ENCODE assay signal across 8 mouse cellular contexts in genomic region chr14:34378560-34379331, GRCm38 (mm10). TPM values are rescaled to one million over a fixed set of nuclear protein-coding genes. Genes with fewer than 3 reads are reported as not detected.
A peak's percentile ranks its signal among the peaks of the same experiment; 100 is the strongest.
DNase-seq lines count a peak whose midpoint lies in the region; ATAC-seq lines count a peak whose summit lies in the region.

No protein-coding gene starts in this region.

- peak overlapping the region; percentile 27; the same call in 1 of the 2 replicates for H3K27ac ChIP-seq in forebrain, embryonic 12.5 days
- H3K27ac ChIP-seq in hindbrain, embryonic 13.5 days = peak overlapping the region; percentile 79
- peak overlapping the region; percentile 72 for H3K27ac ChIP-seq in lung, embryonic 16.5 days (ENCODE audit: low read length)

- no peaks in the 10 kb centered on the region for H3K36me3 ChIP-seq in forebrain, embryonic 12.5 days (replicated peaks)
- no peaks in the 10 kb centered on the region for H3K36me3 ChIP-seq in hindbrain, embryonic 13.5 days
- H3K36me3 ChIP-seq in lung, embryonic 16.5 days (ENCODE audit: control insufficient read depth, insufficient read depth, low read length) = no peaks in the 10 kb centered on the region

- no peaks in the 10 kb centered on the region for H3K27me3 ChIP-seq in forebrain, embryonic 12.5 days
- no peaks in the 10 kb centered on the region for H3K27me3 ChIP-seq in hindbrain, embryonic 13.5 days
- no peaks in the 10 kb centered on the region for H3K27me3 ChIP-seq in lung, embryonic 16.5 days (ENCODE audit: control insufficient read depth, insufficient read depth, low read depth, low read length)

- peak; percentile 42 for DNase-seq in ovary, adult 18-20 months (ENCODE audit: low spot score)
- no peak for DNase-seq in ovary, postnatal 14 days (ENCODE audit: low spot score)
- DNase-seq in testis, postnatal 10 days (ENCODE audit: low spot score) = peak; percentile 42
- no peak for DNase-seq in frontal cortex, postnatal 36 days (ENCODE audit: low spot score in 2 of 2)

- no peak overlapping the region for H3K9ac ChIP-seq in forebrain, embryonic 12.5 days
- H3K9ac ChIP-seq in hindbrain, embryonic 13.5 days = no peak overlapping the region; the same call in 1 of the 2 replicates
- 0 out of 2 replicates have a peak overlapping the region, but pooled peaks have one; percentile 9 for H3K9ac ChIP-seq in lung, embryonic 16.5 days (ENCODE audit: low read length)

- H3K4me1 ChIP-seq in forebrain, embryonic 12.5 days = peaks cover 12% of the 10 kb centered on the region
- peaks cover 26% of the 10 kb centered on the region for H3K4me1 ChIP-seq in hindbrain, embryonic 13.5 days (replicated peaks)
- H3K4me1 ChIP-seq in lung, embryonic 16.5 days (replicated peaks; ENCODE audit: control insufficient read depth, insufficient read depth, low read length) = peaks cover 22% of the 10 kb centered on the region

- peak; percentile 11; the same call in 1 of the 2 replicates for ATAC-seq in forebrain, embryonic 12.5 days (ENCODE audit: low FRiP score)
- peak; percentile 58 for ATAC-seq in hindbrain, embryonic 13.5 days (ENCODE audit: low FRiP score)
- peak; percentile 59 for ATAC-seq in lung, embryonic 16.5 days (ENCODE audit: low read depth)
- ATAC-seq in erythroid progenitor cell, adult 5-6 weeks (replicated peaks; ENCODE audit: low FRiP score, poor library complexity, severe bottlenecking) = no peak

- no peak overlapping the region for H3K4me3 ChIP-seq in forebrain, embryonic 12.5 days (replicated peaks)
- H3K4me3 ChIP-seq in hindbrain, embryonic 13.5 days = no peak overlapping the region
- no peak overlapping the region for H3K4me3 ChIP-seq in lung, embryonic 16.5 days (ENCODE audit: low read length)

- WGBS in forebrain, embryonic 12.5 days = 49% methylated on average over 11 of the region's 11 CpGs
- WGBS in hindbrain, embryonic 13.5 days = 32% methylated on average over 11 of the region's 11 CpGs
- 23% methylated on average over 11 of the region's 11 CpGs for WGBS in lung, embryonic 16.5 days

- no peak overlapping the region for H3K4me2 ChIP-seq in forebrain, embryonic 12.5 days
- H3K4me2 ChIP-seq in hindbrain, embryonic 13.5 days = no peak overlapping the region
- H3K4me2 ChIP-seq in lung, embryonic 16.5 days (ENCODE audit: low read depth, low read length) = peak overlapping the region; percentile 27; the same call in 1 of the 2 replicates

- no peaks in the 10 kb centered on the region for H3K9me3 ChIP-seq in forebrain, embryonic 12.5 days
- no peaks in the 10 kb centered on the region for H3K9me3 ChIP-seq in hindbrain, embryonic 13.5 days
- no peaks in the 10 kb centered on the region for H3K9me3 ChIP-seq in lung, embryonic 16.5 days (ENCODE audit: control insufficient read depth, low read length)

RNA-seq across cellular contexts. Expression of gene Mmrn2, which starts 3.5 kb away (rescaled TPM):
- polyA plus RNA-seq in forebrain, embryonic 12.5 days (2016; fragmentation: Nextera tagmentation; extraction: Ambion mirVana) = 5.5 and 6.1 TPM in 2 replicates
- 5.6 and 5.7 TPM in 2 replicates for polyA plus RNA-seq in hindbrain, embryonic 13.5 days (2015; fragmentation: Nextera tagmentation; extraction: Ambion mirVana)
- 14.8 and 15.6 TPM in 2 replicates for polyA plus RNA-seq in lung, embryonic 16.5 days (2015; fragmentation: Nextera tagmentation; extraction: Ambion mirVana)
- total RNA-seq in erythroid progenitor cell, adult 5-6 weeks (2015; ENCODE audit: low replicate concordance) = not detected in 2 replicates
- 0.26 TPM in 1 of 2 replicates, not detected in the other for total RNA-seq in erythroid progenitor cell, adult 5-6 weeks (2017; ENCODE audit: low replicate concordance)

RNA-seq across cellular contexts. Expression of gene Sncg, which starts 4.2 kb away (rescaled TPM):
- 4.3 and 7.5 TPM in 2 replicates for polyA plus RNA-seq in forebrain, embryonic 12.5 days (2016; fragmentation: Nextera tagmentation; extraction: Ambion mirVana)
- 235 and 244 TPM in 2 replicates for polyA plus RNA-seq in hindbrain, embryonic 13.5 days (2015; fragmentation: Nextera tagmentation; extraction: Ambion mirVana)
- 6.8 and 8.0 TPM in 2 replicates for polyA plus RNA-seq in lung, embryonic 16.5 days (2015; fragmentation: Nextera tagmentation; extraction: Ambion mirVana)
- not detected in 2 replicates for total RNA-seq in erythroid progenitor cell, adult 5-6 weeks (2015; ENCODE audit: low replicate concordance)
- not detected in 2 replicates for total RNA-seq in erythroid progenitor cell, adult 5-6 weeks (2017; ENCODE audit: low replicate concordance)

RNA-seq across cellular contexts. Expression of gene Fam25c, which starts 23.5 kb away (rescaled TPM):
- polyA plus RNA-seq in forebrain, embryonic 12.5 days (2016; fragmentation: Nextera tagmentation; extraction: Ambion mirVana) = not detected in 2 replicates
- not detected in 2 replicates for polyA plus RNA-seq in hindbrain, embryonic 13.5 days (2015; fragmentation: Nextera tagmentation; extraction: Ambion mirVana)
- 1.0 TPM in 1 of 2 replicates, not detected in the other for polyA plus RNA-seq in lung, embryonic 16.5 days (2015; fragmentation: Nextera tagmentation; extraction: Ambion mirVana)
- not detected in 2 replicates for total RNA-seq in erythroid progenitor cell, adult 5-6 weeks (2015; ENCODE audit: low replicate concordance)
- not detected in 2 replicates for total RNA-seq in erythroid progenitor cell, adult 5-6 weeks (2017; ENCODE audit: low replicate concordance)

Comparison
In these comparisons a context has a peak if more than half of its experiments do, and no peak if none do; other contexts are left out.
1. DNase-seq: peak in ovary, adult 18-20 months (single experiment) and testis, postnatal 10 days (single experiment); none in ovary, postnatal 14 days (single experiment) and frontal cortex, postnatal 36 days (0 of 2).
2. H3K27ac ChIP-seq: peak in every context shown above with its lines; median percentile 79 in hindbrain, embryonic 13.5 days; 72 in lung, embryonic 16.5 days; 27 in forebrain, embryonic 12.5 days.
3. RNA of gene Sncg, which starts 4.2 kb away (polyA plus RNA-seq): 235 to 244 TPM in hindbrain, embryonic 13.5 days; 4.3 to 7.5 TPM in forebrain, embryonic 12.5 days and 6.8 to 8.0 TPM in lung, embryonic 16.5 days; every median in the first group is over 10 times any median in the second.